ENCODE assay signal across 9 mouse cellular contexts in genomic region chrY:808991-809661, GRCm38 (mm10). TPM values are rescaled to one million over a fixed set of nuclear protein-coding genes. Genes with fewer than 3 reads are reported as not detected.
DNase-seq lines count a peak whose midpoint lies in the region; ATAC-seq and TF ChIP-seq lines count a peak whose summit lies in the region.
"Had no signal": no experiment of that assay in that cellular context is flagged by ENCODE, and none has a peak within 500 bp of the region (broad histone marks: within the 10 kb centered on the region; RNA-seq: fewer than 3 reads in every experiment).

No protein-coding gene starts in this region.

- peak overlapping the region in 1 of 3 experiments; percentile 13 for H3K4me3 ChIP-seq in CH12.LX (replicated peaks in 1 of 3; ENCODE audit: low read depth in 2 of 3, low read length in 2 of 3, poor library complexity in 1 of 3)
- H3K4me3 ChIP-seq in forebrain, postnatal 0 days (ENCODE audit: low read depth, low read length), result no peak overlapping the region
- H3K4me3 ChIP-seq in kidney, postnatal 0 days (replicated peaks; ENCODE audit: low read depth, low read length), result 0 out of 2 replicates have a peak overlapping the region, but pooled peaks have one; percentile 11
- H3K4me3 ChIP-seq in midbrain, embryonic 15.5 days, result 0 out of 2 replicates have a peak overlapping the region, but pooled peaks have one; percentile 11

- H3K79me2 ChIP-seq in CH12.LX (replicated peaks; ENCODE audit: control insufficient read depth, extremely low read depth, insufficient read depth, poor library complexity, severe bottlenecking), result no peaks in the 10 kb centered on the region

- H3K27ac ChIP-seq in CH12.LX (ENCODE audit: insufficient read depth, low read depth), result no peak overlapping the region
- H3K27ac ChIP-seq in forebrain, postnatal 0 days (ENCODE audit: low read depth, low read length), result no peak overlapping the region
- H3K27ac ChIP-seq in kidney, postnatal 0 days, result no peak overlapping the region
- H3K27ac ChIP-seq in midbrain, embryonic 15.5 days, result no peak overlapping the region

- H3K36me3 ChIP-seq in CH12.LX (replicated peaks in 1 of 2; ENCODE audit: control insufficient read depth in 1 of 2, insufficient read depth in 1 of 2, low read length in 1 of 2), result no peaks in the 10 kb centered on the region
- H3K36me3 ChIP-seq in forebrain, postnatal 0 days (ENCODE audit: insufficient read depth), result no peaks in the 10 kb centered on the region
- H3K36me3 ChIP-seq in kidney, postnatal 0 days (ENCODE audit: insufficient read depth, low read length), result no peaks in the 10 kb centered on the region
- no peaks in the 10 kb centered on the region for H3K36me3 ChIP-seq in midbrain, embryonic 15.5 days (replicated peaks)

- H3K9ac ChIP-seq in CH12.LX (ENCODE audit: insufficient read depth, low read depth), result no peak overlapping the region
- no peak overlapping the region for H3K9ac ChIP-seq in forebrain, postnatal 0 days
- no peak overlapping the region for H3K9ac ChIP-seq in kidney, postnatal 0 days (ENCODE audit: low read depth, low read length)
- no peak overlapping the region for H3K9ac ChIP-seq in midbrain, embryonic 15.5 days

- no peak for TF ChIP-seq EP300 in CH12.LX (IDR thresholded peaks at IDR 0.05; ENCODE audit: low read length)

- no peak for TF ChIP-seq CTCF in CH12.LX (conservative IDR thresholded peaks at IDR 0.05 in 1 of 2, IDR thresholded peaks at IDR 0.05 in 1 of 2; ENCODE audit: low read depth in 2 of 2, low read length in 2 of 2)
- TF ChIP-seq CTCF in forebrain, postnatal 0 days (IDR thresholded peaks at IDR 0.05; ENCODE audit: low read depth), result no peak
- no peak for TF ChIP-seq CTCF in kidney, postnatal 0 days (IDR thresholded peaks at IDR 0.05; ENCODE audit: low read depth)

- 0% methylated on average over 9 of the region's 15 CpGs for WGBS in forebrain, postnatal 0 days
- WGBS in kidney, postnatal 0 days, result 0% methylated on average over 2 of the region's 15 CpGs
- 2% methylated on average over 5 of the region's 15 CpGs for WGBS in midbrain, embryonic 15.5 days

- no peaks in the 10 kb centered on the region for H3K27me3 ChIP-seq in CH12.LX (replicated peaks)
- H3K27me3 ChIP-seq in forebrain, postnatal 0 days (ENCODE audit: insufficient read depth, low read length), result no peaks in the 10 kb centered on the region
- no peaks in the 10 kb centered on the region for H3K27me3 ChIP-seq in kidney, postnatal 0 days (ENCODE audit: insufficient read depth, low read length)
- H3K27me3 ChIP-seq in midbrain, embryonic 15.5 days (replicated peaks), result no peaks in the 10 kb centered on the region

- no peaks in the 10 kb centered on the region for H3K9me3 ChIP-seq in CH12.LX (replicated peaks; ENCODE audit: low read length)
- H3K9me3 ChIP-seq in forebrain, postnatal 0 days (ENCODE audit: low read length), result no peaks in the 10 kb centered on the region
- H3K9me3 ChIP-seq in kidney, postnatal 0 days (replicated peaks; ENCODE audit: low read length), result no peaks in the 10 kb centered on the region
- no peaks in the 10 kb centered on the region for H3K9me3 ChIP-seq in midbrain, embryonic 15.5 days

- no peaks in the 10 kb centered on the region for H3K4me1 ChIP-seq in CH12.LX (ENCODE audit: control insufficient read depth in 1 of 2, insufficient read depth in 2 of 2)
- H3K4me1 ChIP-seq in forebrain, postnatal 0 days (ENCODE audit: insufficient read depth), result no peaks in the 10 kb centered on the region
- H3K4me1 ChIP-seq in kidney, postnatal 0 days (replicated peaks; ENCODE audit: insufficient read depth, low read length), result no peaks in the 10 kb centered on the region
- H3K4me1 ChIP-seq in midbrain, embryonic 15.5 days, result no peaks in the 10 kb centered on the region

- no peak for ATAC-seq in forebrain, postnatal 0 days
- peak; percentile 95 for ATAC-seq in kidney, postnatal 0 days (replicated peaks; ENCODE audit: low FRiP score, low read depth)
- peak; percentile 87 for ATAC-seq in midbrain, embryonic 15.5 days (replicated peaks)

- TF ChIP-seq POLR2A in CH12.LX (IDR thresholded peaks at IDR 0.05; ENCODE audit: low read depth, low read length), result no peak

- dilution Hi-C loops in CH12.LX (cut with MboI; ENCODE audit: extremely low pct_ligation_motif_present, extremely low pct_unique_long_range_greater_than_20kb, low sequenced_read_pairs), result no loop called here

- intact Hi-C loops in left cerebral cortex, postnatal 14 days (cut with DNase I), result no loop called here

- TF ChIP-seq RAD21 in CH12.LX (IDR thresholded peaks at IDR 0.05; ENCODE audit: low read depth, low read length), result no peak

- in situ Hi-C loops in CH12.LX (cut with MboI; ENCODE audit: low pct_ligation_motif_present, low pct_unique_long_range_greater_than_20kb, low sequenced_read_pairs), result no loop called here

- DNase-seq in CH12.LX (ENCODE audit: extremely low read depth) (peak; percentile 0), ZHBTc4 (ENCODE audit: low read depth, low spot score) (peak; percentile 55)
- peak; percentile 0 for DNase-seq in forebrain, postnatal 0 days
- peak; percentile 78 for DNase-seq in kidney, postnatal 0 days (ENCODE audit: low spot score)
- DNase-seq in spleen, postnatal 10 days (ENCODE audit: low spot score in 2 of 2), result no peak
- no peak for DNase-seq in left cerebral cortex, postnatal 14 days (ENCODE audit: low spot score in 2 of 2)
- no peak for DNase-seq in right cerebral cortex, postnatal 4 days

- H3K4me2 ChIP-seq in CH12.LX (ENCODE audit: insufficient read depth, low read depth, poor library complexity, severe bottlenecking), result peak overlapping the region; percentile 39; the same call in 1 of the 2 replicates
- H3K4me2 ChIP-seq in forebrain, postnatal 0 days (ENCODE audit: low read depth), result peak overlapping the region; percentile 23; the same call in 1 of the 2 replicates
- H3K4me2 ChIP-seq in kidney, postnatal 0 days (ENCODE audit: low read length), result peak overlapping the region; percentile 32
- peak overlapping the region; percentile 43 for H3K4me2 ChIP-seq in midbrain, embryonic 15.5 days

TF ChIP-seq in CH12.LX, 34 proteins besides CTCF, POLR2A, EP300 and RAD21:
- no peak for TF ChIP-seq TBP (conservative IDR thresholded peaks at IDR 0.05; ENCODE audit: low read depth, low read length)
- TF ChIP-seq KAT2A (IDR thresholded peaks at IDR 0.05; ENCODE audit: insufficient replicate concordance, low read length), result no peak
- no peak for TF ChIP-seq ZNF384 (IDR thresholded peaks at IDR 0.05; ENCODE audit: low read depth, low read length)
- no peak for TF ChIP-seq ZMIZ1 (IDR thresholded peaks at IDR 0.05; ENCODE audit: low read depth, low read length)
- TF ChIP-seq GABPA (IDR thresholded peaks at IDR 0.05; ENCODE audit: insufficient replicate concordance, low read depth, low read length), result no peak
- TF ChIP-seq MEF2A (IDR thresholded peaks at IDR 0.05; ENCODE audit: borderline replicate concordance, low read depth, low read length), result no peak
- TF ChIP-seq E2F4 (IDR thresholded peaks at IDR 0.05; ENCODE audit: insufficient replicate concordance, low read depth, low read length), result no peak
- TF ChIP-seq NRF1 (IDR thresholded peaks at IDR 0.05; ENCODE audit: low read depth, low read length), result no peak
- no peak for TF ChIP-seq UBTF (IDR thresholded peaks at IDR 0.05; ENCODE audit: low read depth, low read length)

RNA-seq across cellular contexts. Expression of gene Uba1y, which starts 9.3 kb away (rescaled TPM):
- not detected in 2 replicates for total RNA-seq in CH12.LX (2012; rRNA removed)
- not detected in 2 replicates for total RNA-seq in CH12.LX (2014; rRNA removed)
- polyA plus RNA-seq in CH12.LX (2012; ENCODE audit: insufficient read length, low read depth), result 0.11 TPM in 1 of 2 replicates, not detected in the other
- 0.29 and 0.92 TPM in 2 replicates for total RNA-seq in forebrain, postnatal 0 days (2014; rRNA removed)
- polyA plus RNA-seq in forebrain, postnatal 0 days (2015; fragmentation: Nextera tagmentation; extraction: Ambion mirVana), result 0.35 TPM in 1 of 2 replicates, not detected in the other
- polyA plus RNA-seq in kidney, postnatal 0 days (2015; fragmentation: Nextera tagmentation; extraction: Ambion mirVana), result not detected in 2 replicates
- polyA plus RNA-seq in midbrain, embryonic 15.5 days (2015; fragmentation: Nextera tagmentation; extraction: Ambion mirVana), result 0.12 and 0.13 TPM in 2 replicates
- not detected for total RNA-seq in left cerebral cortex, postnatal 14 days (2021)
- total RNA-seq: adrenal gland, adult 18-20 months had no signal

RNA-seq across cellular contexts. Expression of gene Zfy1, which starts 11.9 kb away (rescaled TPM):
- total RNA-seq in CH12.LX (2012; rRNA removed) (not detected in 2 replicates), CH12.LX (2014; rRNA removed) (not detected in 2 replicates)
- not detected in 2 replicates for polyA plus RNA-seq in CH12.LX (2012; ENCODE audit: insufficient read length, low read depth)
- total RNA-seq in forebrain, postnatal 0 days (2014; rRNA removed), result not detected in 2 replicates
- polyA plus RNA-seq in forebrain, postnatal 0 days (2015; fragmentation: Nextera tagmentation; extraction: Ambion mirVana), result not detected in 2 replicates
- not detected in 2 replicates for polyA plus RNA-seq in kidney, postnatal 0 days (2015; fragmentation: Nextera tagmentation; extraction: Ambion mirVana)
- polyA plus RNA-seq in midbrain, embryonic 15.5 days (2015; fragmentation: Nextera tagmentation; extraction: Ambion mirVana), result not detected in 2 replicates
- total RNA-seq in left cerebral cortex, postnatal 14 days (2021), result not detected
- total RNA-seq: adrenal gland, adult 18-20 months had no signal

Comparison
In these comparisons a context has a peak if more than half of its experiments do, and no peak if none do; other contexts are left out.
1. DNase-seq: peak in CH12.LX (single experiment), ZHBTc4 (single experiment), forebrain, postnatal 0 days (single experiment) and kidney, postnatal 0 days (single experiment); none in spleen, postnatal 10 days (0 of 2), left cerebral cortex, postnatal 14 days (0 of 2) and right cerebral cortex, postnatal 4 days (single experiment).
2. Peak in every context shown above with its lines, with median percentiles within 50 percentile points of each other: H3K4me2 ChIP-seq.